Mouse (Mus musculus): ENCODE data around the gene Pex11g. TPM values are rescaled to one million over a fixed set of nuclear protein-coding genes. Genes with fewer than 3 reads are reported as not detected.
A peak's percentile ranks its signal among the peaks of the same experiment; 100 is the strongest.

Pex11g gene
- polyA plus RNA-seq, 1 experiment from 2014 or later: 3.2 TPM

GRCm38 (mm10) chr8:3425217-3425616, 42.3 kb downstream of the Pex11g start:
- Histone ChIP-seq H3K27ac (no peak overlapping the region), H3K4me1 (replicated peaks; ENCODE audit: control insufficient read depth, insufficient read depth, low read length) (no peaks in the 10 kb centered on the region), H3K36me3 (replicated peaks; ENCODE audit: control insufficient read depth, insufficient read depth) (peaks cover 29% of the 10 kb centered on the region), H3K27me3 (ENCODE audit: control insufficient read depth, insufficient read depth, low read length) (no peaks in the 10 kb centered on the region), H3K9ac (no peak overlapping the region), H3K4me2 (replicated peaks) (no peak overlapping the region), H3K4me3 (replicated peaks; ENCODE audit: low read length) (no peak overlapping the region), H3K9me3 (ENCODE audit: control insufficient read depth, low read length) (no peaks in the 10 kb centered on the region)
- 91% methylated on average over 5 of the region's 5 CpGs for WGBS
- ATAC-seq (ENCODE audit: low FRiP score) (no peak), DNase-seq (ENCODE audit: low spot score) (no peak)

GRCm38 (mm10) chr8:3421507-3421906, 46.0 kb downstream of the Pex11g start:
- no peak overlapping the region for H3K9ac ChIP-seq
- no peak for ATAC-seq (ENCODE audit: low FRiP score)
- no peak for DNase-seq (ENCODE audit: low spot score)
- H3K36me3 ChIP-seq (replicated peaks; ENCODE audit: control insufficient read depth, insufficient read depth): no peaks in the 10 kb centered on the region
- peaks cover 12% of the 10 kb centered on the region for H3K4me1 ChIP-seq (replicated peaks; ENCODE audit: control insufficient read depth, insufficient read depth, low read length)
- no peaks in the 10 kb centered on the region for H3K27me3 ChIP-seq (ENCODE audit: control insufficient read depth, insufficient read depth, low read length)
- no peak overlapping the region for H3K4me3 ChIP-seq (replicated peaks; ENCODE audit: low read length)
- H3K27ac ChIP-seq: no peak overlapping the region
- no peaks in the 10 kb centered on the region for H3K9me3 ChIP-seq (ENCODE audit: control insufficient read depth, low read length)
- no peak overlapping the region for H3K4me2 ChIP-seq (replicated peaks)
- WGBS: 91% methylated on average over 5 of the region's 5 CpGs

- no peak for ATAC-seq (ENCODE audit: low FRiP score)
- H3K36me3 ChIP-seq (replicated peaks; ENCODE audit: control insufficient read depth, insufficient read depth): no peaks in the 10 kb centered on the region
- H3K9ac ChIP-seq: no peak overlapping the region
- no peaks in the 10 kb centered on the region for H3K9me3 ChIP-seq (ENCODE audit: control insufficient read depth, low read length)
- peaks cover 12% of the 10 kb centered on the region for H3K4me1 ChIP-seq (replicated peaks; ENCODE audit: control insufficient read depth, insufficient read depth, low read length)
- no peak overlapping the region for H3K4me3 ChIP-seq (replicated peaks; ENCODE audit: low read length)
- H3K27ac ChIP-seq: no peak overlapping the region; the same call in 1 of the 2 replicates
- no peak overlapping the region for H3K4me2 ChIP-seq (replicated peaks)
- no peaks in the 10 kb centered on the region for H3K27me3 ChIP-seq (ENCODE audit: control insufficient read depth, insufficient read depth, low read length)
- WGBS: 82% methylated on average over 10 of the region's 10 CpGs
- no peak for DNase-seq (ENCODE audit: low spot score)
Measured at GRCm38 (mm10) chr8:3420105-3420706, 47.3 kb downstream of the Pex11g start.

GRCm38 (mm10) chr8:3418101-3418500, 49.4 kb downstream of the Pex11g start:
- no peak overlapping the region for H3K4me2 ChIP-seq (replicated peaks)
- H3K4me3 ChIP-seq (replicated peaks; ENCODE audit: low read length): no peak overlapping the region
- no peak overlapping the region for H3K9ac ChIP-seq
- no peak for ATAC-seq (ENCODE audit: low FRiP score)
- H3K27me3 ChIP-seq (ENCODE audit: control insufficient read depth, insufficient read depth, low read length): no peaks in the 10 kb centered on the region
- no peak overlapping the region for H3K27ac ChIP-seq
- DNase-seq (ENCODE audit: low spot score): no peak
- no peaks in the 10 kb centered on the region for H3K36me3 ChIP-seq (replicated peaks; ENCODE audit: control insufficient read depth, insufficient read depth)
- no peaks in the 10 kb centered on the region for H3K9me3 ChIP-seq (ENCODE audit: control insufficient read depth, low read length)
- 96% methylated on average over 1 of the region's 1 CpGs for WGBS
- H3K4me1 ChIP-seq (replicated peaks; ENCODE audit: control insufficient read depth, insufficient read depth, low read length): peaks cover 17% of the 10 kb centered on the region

- H3K4me1 ChIP-seq (replicated peaks; ENCODE audit: control insufficient read depth, insufficient read depth, low read length): peaks cover 17% of the 10 kb centered on the region
Measured at GRCm38 (mm10) chr8:3417455-3417854, 50.0 kb downstream of the Pex11g start.

GRCm38 (mm10) chr8:3416846-3417245, 50.6 kb downstream of the Pex11g start:
- Histone ChIP-seq H3K36me3 (replicated peaks; ENCODE audit: control insufficient read depth, insufficient read depth) (no peaks in the 10 kb centered on the region), H3K4me2 (replicated peaks) (no peak overlapping the region), H3K4me1 (replicated peaks; ENCODE audit: control insufficient read depth, insufficient read depth, low read length) (peaks cover 17% of the 10 kb centered on the region), H3K27ac (no peak overlapping the region), H3K4me3 (replicated peaks; ENCODE audit: low read length) (no peak overlapping the region), H3K27me3 (ENCODE audit: control insufficient read depth, insufficient read depth, low read length) (no peaks in the 10 kb centered on the region), H3K9me3 (ENCODE audit: control insufficient read depth, low read length) (no peaks in the 10 kb centered on the region), H3K9ac (no peak overlapping the region)
- no peak for DNase-seq (ENCODE audit: low spot score)
- 23% methylated on average over 4 of the region's 4 CpGs for WGBS
- no peak for ATAC-seq (ENCODE audit: low FRiP score)

More at GRCm38 (mm10) chr8:3417455-3417854, 50.0 kb downstream of the Pex11g start:
- Histone ChIP-seq H3K4me2 (replicated peaks) (no peak overlapping the region), H3K9ac (no peak overlapping the region), H3K27ac (no peak overlapping the region), H3K36me3 (replicated peaks; ENCODE audit: control insufficient read depth, insufficient read depth) (no peaks in the 10 kb centered on the region), H3K9me3 (ENCODE audit: control insufficient read depth, low read length) (no peaks in the 10 kb centered on the region), H3K27me3 (ENCODE audit: control insufficient read depth, insufficient read depth, low read length) (no peaks in the 10 kb centered on the region), H3K4me3 (replicated peaks; ENCODE audit: low read length) (no peak overlapping the region)
- ATAC-seq (ENCODE audit: low FRiP score) (peak; percentile 49; the same call in 1 of the 2 replicates), DNase-seq (ENCODE audit: low spot score) (no peak)
- 3% methylated on average over 8 of the region's 8 CpGs for WGBS

- no peak overlapping the region for H3K4me3 ChIP-seq (replicated peaks; ENCODE audit: low read length)
- WGBS: 75% methylated on average over 6 of the region's 6 CpGs
- ATAC-seq (ENCODE audit: low FRiP score) (no peak), DNase-seq (ENCODE audit: low spot score) (no peak)
- no peaks in the 10 kb centered on the region for H3K27me3 ChIP-seq (ENCODE audit: control insufficient read depth, insufficient read depth, low read length)
- H3K4me2 ChIP-seq (replicated peaks): no peak overlapping the region
- H3K27ac ChIP-seq: no peak overlapping the region
- no peak overlapping the region for H3K9ac ChIP-seq
- no peaks in the 10 kb centered on the region for H3K36me3 ChIP-seq (replicated peaks; ENCODE audit: control insufficient read depth, insufficient read depth)
- no peaks in the 10 kb centered on the region for H3K9me3 ChIP-seq (ENCODE audit: control insufficient read depth, low read length)
- peaks cover 17% of the 10 kb centered on the region for H3K4me1 ChIP-seq (replicated peaks; ENCODE audit: control insufficient read depth, insufficient read depth, low read length)
Measured at GRCm38 (mm10) chr8:3415661-3416060, 51.8 kb downstream of the Pex11g start.

GRCm38 (mm10) chr8:3415259-3415658, 52.2 kb downstream of the Pex11g start:
- H3K36me3 ChIP-seq (replicated peaks; ENCODE audit: control insufficient read depth, insufficient read depth): no peaks in the 10 kb centered on the region
- H3K4me3 ChIP-seq (replicated peaks; ENCODE audit: low read length): no peak overlapping the region
- H3K4me1 ChIP-seq (replicated peaks; ENCODE audit: control insufficient read depth, insufficient read depth, low read length): peaks cover 17% of the 10 kb centered on the region
- H3K27ac ChIP-seq: no peak overlapping the region
- no peak overlapping the region for H3K9ac ChIP-seq
- DNase-seq (ENCODE audit: low spot score): no peak
- ATAC-seq (ENCODE audit: low FRiP score): no peak
- WGBS: 51% methylated on average over 4 of the region's 4 CpGs
- H3K27me3 ChIP-seq (ENCODE audit: control insufficient read depth, insufficient read depth, low read length): no peaks in the 10 kb centered on the region
- H3K9me3 ChIP-seq (ENCODE audit: control insufficient read depth, low read length): no peaks in the 10 kb centered on the region
- H3K4me2 ChIP-seq (replicated peaks): no peak overlapping the region

GRCm38 (mm10) chr8:3414639-3415190, 52.8 kb downstream of the Pex11g start:
- no peak overlapping the region for H3K4me2 ChIP-seq (replicated peaks)
- no peak for ATAC-seq (ENCODE audit: low FRiP score)
- DNase-seq (ENCODE audit: low spot score): no peak
- 39% methylated on average over 6 of the region's 6 CpGs for WGBS
- no peak overlapping the region for H3K4me3 ChIP-seq (replicated peaks; ENCODE audit: low read length)
- no peaks in the 10 kb centered on the region for H3K36me3 ChIP-seq (replicated peaks; ENCODE audit: control insufficient read depth, insufficient read depth)
- H3K9ac ChIP-seq: peak overlapping the region; percentile 13; the same call in 1 of the 2 replicates
- no peak overlapping the region for H3K27ac ChIP-seq
- H3K4me1 ChIP-seq (replicated peaks; ENCODE audit: control insufficient read depth, insufficient read depth, low read length): peaks cover 17% of the 10 kb centered on the region
- no peaks in the 10 kb centered on the region for H3K27me3 ChIP-seq (ENCODE audit: control insufficient read depth, insufficient read depth, low read length)
- no peaks in the 10 kb centered on the region for H3K9me3 ChIP-seq (ENCODE audit: control insufficient read depth, low read length)

Measured in hindbrain, embryonic 14.5 days (tissue).